Mouse (Mus musculus): ENCODE data around the gene Trappc2.

DNA sequence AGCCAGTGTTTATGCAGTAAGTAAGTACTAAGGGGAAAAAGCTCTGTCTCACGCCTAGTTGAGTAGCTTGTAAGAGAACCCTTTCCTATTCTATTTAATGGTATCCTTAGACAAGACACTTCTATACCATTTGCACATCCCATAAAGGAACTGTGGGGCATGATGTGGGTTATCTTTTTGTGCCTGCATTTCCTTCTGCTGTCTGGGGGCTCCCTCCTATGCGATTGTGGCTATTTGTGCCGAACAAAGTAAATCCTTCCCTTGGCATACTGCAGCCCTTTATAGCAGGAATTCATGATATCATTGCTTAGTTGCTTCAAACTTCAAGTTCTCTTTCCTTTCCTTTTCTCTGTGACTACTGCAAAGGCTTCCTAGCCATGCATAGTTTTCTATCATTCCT is 4.2 kb downstream of the Trappc2 start:
- TF ChIP-seq GATA1 (IDR thresholded peaks at IDR 0.05; ENCODE audit: borderline replicate concordance, low read length) = no peak; the same call in 2 of the 3 replicates
- TF ChIP-seq FLI1 (IDR thresholded peaks at IDR 0.05; ENCODE audit: low read length) = no peak

All from megakaryocyte, embryonic 14.5 days (primary cell).